Mouse (Mus musculus): ENCODE results near the gene Cblb. TPM values are rescaled to one million over a fixed set of nuclear protein-coding genes. Genes with fewer than 3 reads are reported as not detected.

Gene Cblb
- polyA plus RNA-seq, 1 experiment from 2014 or later = 16.8 TPM

GRCm38 (mm10) chr16:52033381-52034315, 2.6 kb downstream of the Cblb start:
- Histone ChIP-seq H3K9ac (ENCODE audit: low read length) (no peak overlapping the region), H3K27ac (ENCODE audit: low read depth, low read length) (no peak overlapping the region), H3K36me3 (ENCODE audit: control insufficient read depth, insufficient read depth, low read length) (peaks cover 24% of the 10 kb centered on the region; the same call in 1 of the 2 replicates), H3K4me3 (ENCODE audit: low read depth, low read length) (peak overlapping the region; percentile 96), H3K27me3 (replicated peaks; ENCODE audit: control insufficient read depth, insufficient read depth, low read length) (no peaks in the 10 kb centered on the region), H3K9me3 (replicated peaks; ENCODE audit: control insufficient read depth, low read length) (no peaks in the 10 kb centered on the region), H3K4me2 (ENCODE audit: low read length) (peak overlapping the region; percentile 67), H3K4me1 (ENCODE audit: control insufficient read depth, insufficient read depth, low read length) (peaks cover 23% of the 10 kb centered on the region)
- 93% methylated on average over 4 of the region's 4 CpGs for WGBS
- ATAC-seq = no peak
- DNase-seq (ENCODE audit: low spot score) = no peak

- WGBS = 85% methylated on average over 5 of the region's 5 CpGs
- peak overlapping the region; percentile 15; the same call in 1 of the 2 replicates for H3K4me2 ChIP-seq (ENCODE audit: low read length)
- H3K27ac ChIP-seq (ENCODE audit: low read depth, low read length) = no peak overlapping the region
- no peak for ATAC-seq
- DNase-seq (ENCODE audit: low spot score) = no peak
- 0 out of 2 replicates have a peak overlapping the region, but pooled peaks have one; percentile 1 for H3K4me3 ChIP-seq (ENCODE audit: low read depth, low read length)
- H3K27me3 ChIP-seq (replicated peaks; ENCODE audit: control insufficient read depth, insufficient read depth, low read length) = no peaks in the 10 kb centered on the region
- no peak overlapping the region for H3K9ac ChIP-seq (ENCODE audit: low read length)
- H3K36me3 ChIP-seq (ENCODE audit: control insufficient read depth, insufficient read depth, low read length) = peaks cover 24% of the 10 kb centered on the region; the same call in 1 of the 2 replicates
- H3K9me3 ChIP-seq (replicated peaks; ENCODE audit: control insufficient read depth, low read length) = no peaks in the 10 kb centered on the region
- peaks cover 25% of the 10 kb centered on the region for H3K4me1 ChIP-seq (ENCODE audit: control insufficient read depth, insufficient read depth, low read length)
These were observed 3.3 kb downstream of the Cblb start for GRCm38 (mm10) chr16:52034356-52034755.

- Histone ChIP-seq H3K36me3 (ENCODE audit: control insufficient read depth, insufficient read depth, low read length) (peaks cover 24% of the 10 kb centered on the region; the same call in 1 of the 2 replicates), H3K4me1 (ENCODE audit: control insufficient read depth, insufficient read depth, low read length) (peaks cover 23% of the 10 kb centered on the region), H3K4me3 (ENCODE audit: low read depth, low read length) (no peak overlapping the region), H3K9me3 (replicated peaks; ENCODE audit: control insufficient read depth, low read length) (no peaks in the 10 kb centered on the region), H3K27me3 (replicated peaks; ENCODE audit: control insufficient read depth, insufficient read depth, low read length) (no peaks in the 10 kb centered on the region), H3K4me2 (ENCODE audit: low read length) (0 out of 2 replicates have a peak overlapping the region, but pooled peaks have one; percentile 13), H3K9ac (ENCODE audit: low read length) (no peak overlapping the region), H3K27ac (ENCODE audit: low read depth, low read length) (no peak overlapping the region)
- DNase-seq (ENCODE audit: low spot score) (no peak), ATAC-seq (no peak)
- WGBS = 91% methylated on average over 3 of the region's 3 CpGs
These were observed 5.3 kb downstream of the Cblb start for GRCm38 (mm10) chr16:52036295-52036694.

GRCm38 (mm10) chr16:52038283-52038682, 7.3 kb downstream of the Cblb start:
- Histone ChIP-seq H3K27ac (ENCODE audit: low read depth, low read length) (no peak overlapping the region), H3K27me3 (replicated peaks; ENCODE audit: control insufficient read depth, insufficient read depth, low read length) (no peaks in the 10 kb centered on the region), H3K36me3 (ENCODE audit: control insufficient read depth, insufficient read depth, low read length) (peaks cover 24% of the 10 kb centered on the region; the same call in 1 of the 2 replicates), H3K9me3 (replicated peaks; ENCODE audit: control insufficient read depth, low read length) (no peaks in the 10 kb centered on the region), H3K9ac (ENCODE audit: low read length) (no peak overlapping the region), H3K4me3 (ENCODE audit: low read depth, low read length) (no peak overlapping the region), H3K4me1 (ENCODE audit: control insufficient read depth, insufficient read depth, low read length) (peaks cover 25% of the 10 kb centered on the region), H3K4me2 (ENCODE audit: low read length) (no peak overlapping the region)
- ATAC-seq (no peak), DNase-seq (ENCODE audit: low spot score) (no peak)
- WGBS = 97% methylated on average over 4 of the region's 4 CpGs

GRCm38 (mm10) chr16:52038821-52039220, 7.8 kb downstream of the Cblb start:
- Histone ChIP-seq H3K4me3 (ENCODE audit: low read depth, low read length) (no peak overlapping the region), H3K4me1 (ENCODE audit: control insufficient read depth, insufficient read depth, low read length) (peaks cover 26% of the 10 kb centered on the region), H3K4me2 (ENCODE audit: low read length) (no peak overlapping the region), H3K36me3 (ENCODE audit: control insufficient read depth, insufficient read depth, low read length) (peaks cover 24% of the 10 kb centered on the region; the same call in 1 of the 2 replicates), H3K9ac (ENCODE audit: low read length) (no peak overlapping the region), H3K27me3 (replicated peaks; ENCODE audit: control insufficient read depth, insufficient read depth, low read length) (no peaks in the 10 kb centered on the region), H3K9me3 (replicated peaks; ENCODE audit: control insufficient read depth, low read length) (no peaks in the 10 kb centered on the region), H3K27ac (ENCODE audit: low read depth, low read length) (no peak overlapping the region)
- DNase-seq (ENCODE audit: low spot score) (no peak), ATAC-seq (no peak)
- 91% methylated on average over 2 of the region's 2 CpGs for WGBS

GRCm38 (mm10) chr16:52040937-52041336, 9.9 kb downstream of the Cblb start:
- Histone ChIP-seq H3K4me2 (ENCODE audit: low read length) (no peak overlapping the region), H3K36me3 (ENCODE audit: control insufficient read depth, insufficient read depth, low read length) (0 out of 2 replicates have a peak, but pooled peaks cover 9% of the 10 kb centered on the region), H3K4me1 (ENCODE audit: control insufficient read depth, insufficient read depth, low read length) (peaks cover 16% of the 10 kb centered on the region), H3K27ac (ENCODE audit: low read depth, low read length) (no peak overlapping the region), H3K27me3 (replicated peaks; ENCODE audit: control insufficient read depth, insufficient read depth, low read length) (no peaks in the 10 kb centered on the region), H3K9me3 (replicated peaks; ENCODE audit: control insufficient read depth, low read length) (no peaks in the 10 kb centered on the region), H3K9ac (ENCODE audit: low read length) (no peak overlapping the region), H3K4me3 (ENCODE audit: low read depth, low read length) (no peak overlapping the region)
- DNase-seq (ENCODE audit: low spot score) = no peak
- 85% methylated on average over 4 of the region's 4 CpGs for WGBS
- no peak for ATAC-seq

GRCm38 (mm10) chr16:52042667-52043379, 11.8 kb downstream of the Cblb start:
- Histone ChIP-seq H3K36me3 (ENCODE audit: control insufficient read depth, insufficient read depth, low read length) (peaks cover 9% of the 10 kb centered on the region), H3K27ac (ENCODE audit: low read depth, low read length) (no peak overlapping the region; the same call in 1 of the 2 replicates), H3K27me3 (replicated peaks; ENCODE audit: control insufficient read depth, insufficient read depth, low read length) (no peaks in the 10 kb centered on the region), H3K4me2 (ENCODE audit: low read length) (peak overlapping the region; percentile 14; the same call in 1 of the 2 replicates), H3K4me1 (ENCODE audit: control insufficient read depth, insufficient read depth, low read length) (peaks cover 12% of the 10 kb centered on the region), H3K4me3 (ENCODE audit: low read depth, low read length) (no peak overlapping the region), H3K9me3 (replicated peaks; ENCODE audit: control insufficient read depth, low read length) (no peaks in the 10 kb centered on the region), H3K9ac (ENCODE audit: low read length) (peak overlapping the region; percentile 14; the same call in 1 of the 2 replicates)
- peak; percentile 67 for ATAC-seq
- DNase-seq (ENCODE audit: low spot score) = peak; percentile 29
- 29% methylated on average over 14 of the region's 14 CpGs for WGBS

GRCm38 (mm10) chr16:52043380-52044117, 12.5 kb downstream of the Cblb start:
- 48% methylated on average over 11 of the region's 11 CpGs for WGBS
- no peak overlapping the region for H3K27ac ChIP-seq (ENCODE audit: low read depth, low read length)
- no peak overlapping the region for H3K9ac ChIP-seq (ENCODE audit: low read length)
- no peaks in the 10 kb centered on the region for H3K27me3 ChIP-seq (replicated peaks; ENCODE audit: control insufficient read depth, insufficient read depth, low read length)
- H3K4me3 ChIP-seq (ENCODE audit: low read depth, low read length) = no peak overlapping the region
- no peaks in the 10 kb centered on the region for H3K9me3 ChIP-seq (replicated peaks; ENCODE audit: control insufficient read depth, low read length)
- H3K4me1 ChIP-seq (ENCODE audit: control insufficient read depth, insufficient read depth, low read length) = peaks cover 12% of the 10 kb centered on the region
- ATAC-seq = 0 out of 2 replicates have a peak, but pooled peaks have one; percentile 35
- no peak overlapping the region for H3K4me2 ChIP-seq (ENCODE audit: low read length)
- no peak for DNase-seq (ENCODE audit: low spot score)
- H3K36me3 ChIP-seq (ENCODE audit: control insufficient read depth, insufficient read depth, low read length) = peaks cover 14% of the 10 kb centered on the region
